Mouse (Mus musculus) myocyte (in vitro differentiated cells): ENCODE results near the gene Abhd17a. TPM values are rescaled to one million over a fixed set of nuclear protein-coding genes. Genes with fewer than 3 reads are reported as not detected.
A peak's percentile ranks its signal among the peaks of the same experiment; 100 is the strongest.

Experiments
- H3K27me3 ChIP-seq: one replicate; pipeline ENCODE4 v1.6.1; 2011; ENCODE audit not compliant: control insufficient read depth, insufficient read depth, insufficient read length
- H3K36me3 ChIP-seq: one replicate; pipeline ENCODE4 v1.6.1; 2011; ENCODE audit not compliant: control insufficient read depth, insufficient read depth
- H3K4me2 ChIP-seq: one replicate; pipeline ENCODE4 v1.6.1; 2011; ENCODE audit warnings: low read depth, control low read depth
- H3K4me3 ChIP-seq: one replicate; pipeline ENCODE4 v1.5.1; 2011; ENCODE audit warnings: mild to moderate bottlenecking, control low read depth, moderate library complexity
- H3K79me2 ChIP-seq: one replicate; pipeline ENCODE4 v1.6.1; 2011; ENCODE audit not compliant: control insufficient read depth, insufficient read depth
- H3ac ChIP-seq: one replicate; pipeline ENCODE4 v1.6.1; 2011; ENCODE audit not compliant: control insufficient read depth, insufficient read length
- CEBPB ChIP-seq: IDR thresholded peaks from 2 replicates; pipeline ENCODE4 v1.6.1; 2011; ENCODE audit warnings: mild to moderate bottlenecking, moderate library complexity; ENCODE audit not compliant: poor library complexity, insufficient read depth, severe bottlenecking
- E2F4 ChIP-seq: IDR thresholded peaks from one replicate; pipeline ENCODE4 v1.6.1; 2011; ENCODE audit warnings: mild to moderate bottlenecking, control low read depth, moderate library complexity; ENCODE audit not compliant: insufficient read depth
- MAX ChIP-seq: IDR thresholded peaks from one replicate; pipeline ENCODE4 v1.6.1; 2011; ENCODE audit warnings: low read depth, mild to moderate bottlenecking, control low read depth
- MYOD1 ChIP-seq, 3 experiments: IDR thresholded peaks; one replicate each; pipeline ENCODE4 v1.6.1; 2011; ENCODE audit warnings: control low read depth in 2 of 3, low read depth in 2 of 3, mild to moderate bottlenecking in 2 of 3, moderate library complexity in 1 of 3; ENCODE audit not compliant: insufficient read length in 2 of 3, control insufficient read depth in 1 of 3
- MYOG ChIP-seq, 3 experiments: IDR thresholded peaks; one replicate each; pipeline ENCODE4 v1.6.1; 2011; ENCODE audit warnings: control low read depth in 2 of 3, low read depth in 2 of 3, mild to moderate bottlenecking in 2 of 3; ENCODE audit not compliant: insufficient read length in 2 of 3, control insufficient read depth in 1 of 3, insufficient read depth in 1 of 3
- POLR2A ChIP-seq: IDR thresholded peaks from one replicate; pipeline ENCODE4 v1.6.1; 2011; ENCODE audit warnings: low read depth, mild to moderate bottlenecking, control low read depth, moderate library complexity; ENCODE audit not compliant: insufficient read length
- POLR2AphosphoS2 ChIP-seq: IDR thresholded peaks from one replicate; pipeline ENCODE4 v1.6.1; 2011; ENCODE audit warnings: low read depth, control low read depth; ENCODE audit not compliant: insufficient read length
- REST ChIP-seq: IDR thresholded peaks from one replicate; pipeline ENCODE4 v1.6.1; 2011; ENCODE audit warnings: mild to moderate bottlenecking, control low read depth, moderate library complexity; ENCODE audit not compliant: insufficient read depth, insufficient read length
- SRF ChIP-seq: IDR thresholded peaks from one replicate; pipeline ENCODE4 v1.6.1; 2011; ENCODE audit warnings: low read depth; ENCODE audit not compliant: control insufficient read depth, insufficient read length
- TCF12 ChIP-seq: IDR thresholded peaks from one replicate; pipeline ENCODE4 v1.6.1; 2011; ENCODE audit warnings: mild to moderate bottlenecking, control low read depth; ENCODE audit not compliant: poor library complexity, insufficient read depth, severe bottlenecking
- TCF3 ChIP-seq: IDR thresholded peaks from one replicate; pipeline ENCODE4 v1.6.1; 2011; ENCODE audit warnings: low read depth, control low read depth; ENCODE audit not compliant: insufficient read length
- USF1 ChIP-seq: IDR thresholded peaks from one replicate; pipeline ENCODE4 v1.6.1; 2011; ENCODE audit warnings: low read depth, mild to moderate bottlenecking, control low read depth, moderate library complexity
- polyA plus RNA-seq: library from polyadenylated mRNA; unstranded; fragments of >200 nt; fragmentation: generic; extraction: Trizol; gene quantifications from one replicate; pipeline ENCODE4 v1.2.1, GENCODE M21; 2012; ENCODE audit warnings: missing spikeins

Gene Abhd17a
- polyA plus RNA-seq, 1 experiment = 111 TPM

DNA sequence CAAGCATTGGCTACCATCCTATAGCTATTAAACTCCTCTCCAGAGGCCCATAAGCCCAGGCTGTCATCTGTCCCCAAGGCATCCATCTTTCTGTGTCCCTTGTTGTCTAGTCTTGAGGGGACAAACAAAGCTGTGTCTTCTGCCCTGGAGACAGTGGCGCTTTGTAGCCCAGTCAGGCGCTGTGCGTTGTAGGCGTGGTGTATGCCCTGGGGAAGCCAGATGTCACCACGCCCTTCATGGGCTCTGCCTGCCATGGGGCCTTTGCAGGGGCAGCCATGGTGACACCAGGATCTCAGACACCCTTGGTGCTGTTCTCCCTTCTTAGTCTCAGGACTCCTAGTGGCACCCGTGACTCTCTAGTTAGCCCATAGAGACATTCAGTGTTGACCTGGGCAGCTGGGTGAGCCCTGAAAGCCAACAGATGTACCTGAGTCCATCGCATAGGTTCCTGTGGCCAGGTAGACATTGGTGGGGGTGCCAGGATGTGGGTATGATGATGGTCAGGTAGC, 13.9 kb upstream of the Abhd17a start:
- Histone ChIP-seq H3K79me2 (peaks cover 37% of the 10 kb centered on the region), H3ac (peak overlapping the region; percentile 22), H3K27me3 (no peaks in the 10 kb centered on the region), H3K36me3 (peaks cover 7% of the 10 kb centered on the region), H3K4me3 (peak overlapping the region; percentile 81), H3K4me2 (peak overlapping the region; percentile 90)
- no peak for TF ChIP-seq MAX
- TF ChIP-seq REST = no peak
- no peak for TF ChIP-seq SRF
- no peak for TF ChIP-seq POLR2AphosphoS2
- TF ChIP-seq MYOG (IDR thresholded peaks at IDR 0.05; ENCODE audit: control insufficient read depth in 1 of 3, insufficient read depth in 1 of 3, insufficient read length in 2 of 3, low read depth in 2 of 3) = no peak

GRCm38 (mm10) chr10:80603364-80603763, 13.2 kb upstream of the Abhd17a start:
- H3ac ChIP-seq = peak overlapping the region; percentile 22
- no peaks in the 10 kb centered on the region for H3K27me3 ChIP-seq
- peaks cover 37% of the 10 kb centered on the region for H3K79me2 ChIP-seq
- peak overlapping the region; percentile 81 for H3K4me3 ChIP-seq
- H3K4me2 ChIP-seq = peak overlapping the region; percentile 90
- peaks cover 3% of the 10 kb centered on the region for H3K36me3 ChIP-seq
- TF ChIP-seq POLR2AphosphoS2 (no peak), MYOD1 (IDR thresholded peaks at IDR 0.05; ENCODE audit: control insufficient read depth in 1 of 3, insufficient read length in 2 of 3, low read depth in 2 of 3) (no peak), TCF12 (no peak), REST (no peak), USF1 (no peak), CEBPB (no peak), MAX (no peak), POLR2A (no peak), MYOG (IDR thresholded peaks at IDR 0.05; ENCODE audit: control insufficient read depth in 1 of 3, insufficient read depth in 1 of 3, insufficient read length in 2 of 3, low read depth in 2 of 3) (no peak), E2F4 (no peak), TCF3 (no peak), SRF (no peak)

DNA sequence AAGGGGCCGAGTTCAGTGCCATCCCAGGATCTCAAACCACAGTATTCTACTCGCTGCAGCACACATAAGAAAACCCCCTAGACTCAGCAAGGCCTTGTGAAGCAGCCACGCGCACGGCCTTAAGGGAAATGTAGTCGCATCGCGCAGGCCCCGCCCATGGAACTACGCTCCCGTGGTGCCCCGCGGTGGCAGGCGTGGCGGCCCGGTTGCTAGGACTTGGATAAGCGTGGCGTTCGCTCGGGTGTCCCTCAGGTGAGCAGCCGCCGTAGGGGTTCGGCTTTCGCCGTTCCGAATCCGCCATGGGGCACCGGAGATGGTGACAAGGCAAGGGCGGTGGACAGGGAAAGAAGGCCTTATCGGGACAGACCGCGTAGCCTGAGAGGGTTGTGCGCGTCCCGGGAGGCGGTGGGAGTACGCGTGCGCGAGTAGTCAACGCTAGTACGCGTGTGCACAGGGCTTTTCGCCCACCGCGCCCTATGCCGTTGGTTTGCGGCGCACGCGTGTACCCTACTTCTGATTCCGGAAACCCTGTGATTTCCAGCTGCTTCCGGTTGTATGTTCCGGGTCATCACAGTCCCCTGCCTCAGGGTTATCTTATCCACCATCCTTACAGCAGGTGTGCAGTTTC, 12.7 kb upstream of the Abhd17a start, which contains the start of the genes Scamp4 and Adat3:
Gene Scamp4 (plus strand): TSS at position 175 of the 628 bp plus-strand sequence.
Gene Adat3 (plus strand): TSS at position 183 of the 628 bp plus-strand sequence.
- TF ChIP-seq MAX = no peak
- TF ChIP-seq POLR2A = peak; percentile 77
- TF ChIP-seq POLR2AphosphoS2 = peak; percentile 80
- peak in 1 of 3 experiments; percentile 19 for TF ChIP-seq MYOD1 (IDR thresholded peaks at IDR 0.05; ENCODE audit: control insufficient read depth in 1 of 3, insufficient read length in 2 of 3, low read depth in 2 of 3)
- peak; percentile 69 for TF ChIP-seq SRF
- TF ChIP-seq E2F4 = no peak
- TF ChIP-seq TCF12 = no peak
- TF ChIP-seq USF1 = no peak
- TF ChIP-seq REST = no peak
- TF ChIP-seq MYOG (IDR thresholded peaks at IDR 0.05; ENCODE audit: control insufficient read depth in 1 of 3, insufficient read depth in 1 of 3, insufficient read length in 2 of 3, low read depth in 2 of 3) = no peak
- no peak for TF ChIP-seq TCF3
- TF ChIP-seq CEBPB = no peak
- Histone ChIP-seq H3K4me3 (peak within 1 kb of the TSS; percentile 81), H3K4me2 (peak within 1 kb of the TSS; percentile 90), H3K36me3 (no peaks in the 10 kb centered on the region), H3K79me2 (peaks cover 33% of the 10 kb centered on the region), H3ac (peak within 1 kb of the TSS; percentile 22), H3K27me3 (no peaks in the 10 kb centered on the region)

- Histone ChIP-seq H3K36me3 (no peaks in the 10 kb centered on the region), H3K79me2 (no peaks in the 10 kb centered on the region), H3ac (no peak overlapping the region), H3K4me3 (no peak overlapping the region), H3K27me3 (no peaks in the 10 kb centered on the region), H3K4me2 (peak overlapping the region; percentile 12)
- TF ChIP-seq USF1 = no peak
- no peak for TF ChIP-seq REST
- TF ChIP-seq POLR2AphosphoS2 = no peak
- no peak for TF ChIP-seq TCF3
- TF ChIP-seq TCF12 = no peak
- no peak for TF ChIP-seq MAX
- TF ChIP-seq MYOD1 (IDR thresholded peaks at IDR 0.05; ENCODE audit: control insufficient read depth in 1 of 3, insufficient read length in 2 of 3, low read depth in 2 of 3) = no peak
- no peak for TF ChIP-seq E2F4
- no peak for TF ChIP-seq POLR2A
- no peak for TF ChIP-seq SRF
- TF ChIP-seq MYOG (IDR thresholded peaks at IDR 0.05; ENCODE audit: control insufficient read depth in 1 of 3, insufficient read depth in 1 of 3, insufficient read length in 2 of 3, low read depth in 2 of 3) = no peak
- no peak for TF ChIP-seq CEBPB
Observed at GRCm38 (mm10) chr10:80596318-80596717, 6.2 kb upstream of the Abhd17a start.
